Mouse (Mus musculus) heart, postnatal 10 days (tissue): ENCODE results near the gene Rln3. TPM values are rescaled to one million over a fixed set of nuclear protein-coding genes. Genes with fewer than 3 reads are reported as not detected.

Source experiments
- DNase-seq, 2 experiments: peaks; one replicate each; pipeline ENCODE4 v3.0.0; 2021
- intact Hi-C: fragments of 180-260 bp; cut with DNase I; formaldehyde crosslinking; loops from one replicate; pipeline ENCODE4 v1.15.1; 2025
- microRNA-seq, 2 experiments: library from miRNA; unstranded; fragments of <30 nt; microRNA quantifications; one replicate each; pipeline ENCODE4 v1.2.0; 2022
- total RNA-seq, 2 experiments: library from RNA; stranded (reverse); gene quantifications; 2 replicates each; pipeline ENCODE4 v1.2.3; 2021

Rln3 gene
- total RNA-seq, 2 experiments from 2014 or later, result not detected

- intact Hi-C loops, result no loop called here
- DNase-seq, result no peak
Measured at GRCm38 (mm10) chr8:84001281-84002000, 43.4 kb downstream of the Rln3 start, which contains the start of gene 1700067K01Rik. TSS of gene 1700067K01Rik (plus strand) at chr8:84001502.

DNA sequence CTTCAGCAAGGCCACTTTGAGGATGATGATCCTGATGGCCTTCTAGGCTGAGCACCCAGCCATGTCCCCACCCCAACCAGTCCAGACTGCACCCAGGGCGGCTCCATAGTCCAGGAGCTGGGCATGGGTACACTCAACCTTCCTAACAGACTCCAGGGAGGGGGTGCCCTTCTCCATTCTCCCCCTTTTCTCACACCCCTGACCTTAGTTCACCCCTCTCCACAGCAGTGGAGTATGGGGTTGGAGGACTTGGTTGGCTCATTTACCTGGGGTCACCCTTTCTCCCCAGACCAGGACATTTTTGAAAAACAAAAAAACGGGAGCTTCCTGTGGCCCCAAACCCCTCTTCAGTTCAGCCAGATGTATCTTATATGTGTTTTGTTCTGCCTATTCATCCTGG is 45.0 kb downstream of the Rln3 start:
- intact Hi-C loops, result loop anchor here (5.0 kb wide), 1 partner anchor 43 kb away; the partner anchor contains the start of genes Asf1b and Gm10644
- no peak for DNase-seq

DNA sequence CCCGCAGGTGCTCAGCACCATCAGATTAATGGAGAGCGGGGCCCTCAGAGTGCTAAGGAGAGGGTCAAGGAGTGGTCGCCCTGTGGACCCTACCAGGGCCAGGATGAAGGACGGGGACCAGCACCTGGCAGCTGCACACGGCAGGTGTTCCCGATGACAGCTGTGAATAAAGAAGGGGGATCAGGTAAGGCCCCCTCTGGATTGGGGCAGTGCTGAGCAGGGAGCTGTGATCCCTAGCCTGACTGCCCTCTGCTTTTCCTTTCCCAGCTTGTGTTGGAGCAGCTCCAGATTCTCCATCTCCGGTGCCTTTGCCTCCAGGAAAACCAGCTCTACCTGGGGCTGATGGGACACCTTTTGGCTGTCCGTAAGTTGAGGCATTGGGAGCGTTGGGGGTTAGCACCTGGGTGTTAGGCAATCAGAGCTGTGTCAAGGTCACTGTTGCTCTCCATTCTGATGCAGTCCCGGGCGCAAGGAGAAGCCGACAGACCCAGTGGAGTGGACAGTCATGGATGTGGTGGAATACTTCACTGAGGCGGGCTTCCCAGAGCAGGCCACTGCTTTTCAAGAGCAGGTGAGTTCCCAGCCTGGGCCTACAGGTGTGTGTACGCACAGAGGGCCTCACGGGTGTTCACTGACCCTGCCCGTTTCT is 45.6 kb downstream of the Rln3 start:
- intact Hi-C loops, result loop anchor here (5.0 kb wide), 1 partner anchor 42 kb away; the partner anchor contains the start of genes Asf1b and Gm10644
- DNase-seq, result no peak

DNA sequence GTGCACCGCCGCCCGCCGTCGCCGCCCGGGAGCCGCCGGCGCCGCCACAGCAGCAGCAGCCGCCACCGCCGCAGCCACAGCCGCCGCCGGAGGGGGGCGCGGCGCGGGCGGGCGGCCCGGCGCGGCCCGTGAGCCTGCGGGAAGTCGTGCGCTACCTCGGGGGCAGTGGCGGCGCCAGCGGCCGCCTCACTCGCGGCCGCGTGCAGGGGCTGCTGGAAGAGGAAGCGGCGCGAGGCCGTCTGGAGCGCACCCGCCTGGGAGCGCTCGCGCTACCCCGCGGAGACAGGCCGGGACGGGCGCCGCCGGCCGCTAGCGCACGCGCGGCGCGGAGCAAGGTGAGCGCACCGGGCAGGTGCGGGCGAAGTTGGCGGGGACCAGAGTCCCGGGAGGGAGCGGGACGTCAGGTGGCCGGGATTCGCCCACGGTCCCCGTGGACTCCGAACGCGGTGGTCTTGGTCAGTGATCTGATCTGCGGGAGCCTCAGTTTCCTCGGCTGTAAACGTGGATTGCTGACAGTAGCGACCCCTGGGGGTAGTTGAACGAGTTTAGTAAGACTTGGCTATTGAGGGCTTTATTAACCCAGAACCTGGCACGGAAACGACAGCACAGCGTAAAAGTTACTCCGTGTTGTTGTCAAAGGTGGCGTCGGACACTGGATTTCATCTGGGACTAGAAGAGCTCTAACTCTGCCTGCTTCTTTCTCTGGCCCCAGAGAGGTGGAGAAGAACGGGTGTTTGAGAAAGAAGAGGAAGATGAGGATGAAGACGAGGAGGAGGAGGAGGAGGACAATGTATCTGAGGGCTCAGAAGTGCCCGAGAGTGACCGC is 46.4 kb downstream of the Rln3 start:
- DNase-seq, result peak; percentile 57 to 68
- intact Hi-C loops, result loop anchor here (5.0 kb wide), 1 partner anchor 41 kb away; the partner anchor contains the start of genes Asf1b and Gm10644

DNA sequence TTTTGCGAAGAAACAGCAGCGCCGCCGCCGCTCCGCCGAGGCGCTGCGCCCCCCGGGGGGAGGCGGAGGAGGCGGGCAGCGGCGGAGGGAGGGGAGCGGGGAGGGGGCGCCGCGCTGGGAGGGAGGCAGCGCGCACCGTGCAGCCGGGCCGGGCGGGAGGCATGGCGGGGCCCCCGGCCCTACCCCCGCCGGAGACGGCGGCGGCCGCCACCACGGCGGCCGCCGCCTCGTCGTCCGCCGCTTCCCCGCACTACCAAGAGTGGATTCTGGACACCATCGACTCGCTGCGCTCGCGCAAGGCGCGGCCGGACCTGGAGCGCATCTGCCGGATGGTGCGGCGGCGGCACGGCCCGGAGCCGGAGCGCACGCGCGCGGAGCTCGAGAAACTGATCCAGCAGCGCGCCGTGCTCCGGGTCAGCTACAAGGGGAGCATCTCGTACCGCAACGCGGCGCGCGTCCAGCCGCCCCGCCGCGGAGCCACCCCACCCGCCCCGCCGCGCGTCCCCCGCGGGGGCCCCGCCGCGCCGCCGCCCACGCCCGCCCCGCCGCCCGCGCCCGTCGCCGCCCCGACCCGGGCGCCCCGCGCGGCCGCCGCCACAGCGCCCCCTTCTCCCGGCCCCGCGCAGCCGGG is 47.2 kb downstream of the Rln3 start, which contains the start of gene Samd1:
TSS of gene Samd1 (plus strand) at position 162 of the 631 bp plus-strand sequence.
- peak; percentile 56 to 66 for DNase-seq
- intact Hi-C loops, result loop anchor here (2.0 to 5.0 kb wide), 2 partner anchors 25 to 40 kb away; partner anchors contain the start of genes Asf1b, Gm10644 and Prkaca

DNA sequence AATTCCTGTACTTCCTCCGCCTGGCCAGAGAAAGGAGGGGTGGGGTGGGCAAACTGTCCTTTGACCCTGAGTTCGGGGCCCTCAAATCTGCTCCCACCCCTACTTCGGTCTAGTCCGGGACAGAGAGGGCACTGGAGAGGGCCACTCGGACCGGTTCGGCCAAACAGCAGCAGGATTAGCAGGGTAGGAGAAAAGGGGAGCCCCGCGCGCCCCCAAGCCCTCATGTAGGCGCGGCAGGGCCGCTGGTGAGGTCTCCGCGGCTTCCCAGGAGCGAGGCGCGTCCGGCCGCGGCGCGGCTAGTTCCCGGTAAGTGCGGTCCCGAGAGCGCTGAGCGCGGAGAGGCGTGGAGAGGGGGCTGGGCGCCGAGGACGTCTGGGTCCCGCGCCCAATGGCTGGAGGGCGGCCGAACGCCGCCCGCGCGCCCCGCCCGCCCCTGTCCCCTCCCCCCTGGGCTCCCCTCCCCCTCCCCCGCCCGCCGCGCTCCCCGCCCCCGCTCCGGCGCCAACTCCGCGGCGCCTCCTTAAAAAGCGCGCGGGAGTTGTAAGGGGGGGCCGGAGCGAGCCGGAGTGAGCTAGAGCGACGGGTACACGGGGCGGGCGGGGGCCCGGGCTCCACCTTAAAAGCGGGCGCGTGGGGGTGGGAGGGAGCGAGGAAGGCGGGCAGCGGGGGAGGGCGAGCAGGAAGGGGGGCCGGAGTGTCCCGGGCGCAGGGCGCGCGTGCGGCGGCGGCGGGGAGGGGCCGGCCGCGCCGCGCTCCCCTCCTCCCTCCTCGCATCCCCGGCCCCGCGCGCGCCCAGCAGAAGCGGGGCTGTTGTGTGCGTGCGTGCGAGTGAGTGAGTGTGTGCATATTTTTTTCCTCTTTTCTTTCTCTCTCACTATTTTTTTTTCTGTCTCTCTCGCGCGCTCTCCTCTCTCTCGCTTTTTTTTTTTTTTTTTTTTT is 48.0 kb downstream of the Rln3 start:
- intact Hi-C loops, result loop anchor here (2.0 to 5.0 kb wide), 2 partner anchors 24 to 40 kb away; partner anchors contain the start of genes Asf1b, Gm10644 and Prkaca
- peak; percentile 89 to 93 for DNase-seq

DNA sequence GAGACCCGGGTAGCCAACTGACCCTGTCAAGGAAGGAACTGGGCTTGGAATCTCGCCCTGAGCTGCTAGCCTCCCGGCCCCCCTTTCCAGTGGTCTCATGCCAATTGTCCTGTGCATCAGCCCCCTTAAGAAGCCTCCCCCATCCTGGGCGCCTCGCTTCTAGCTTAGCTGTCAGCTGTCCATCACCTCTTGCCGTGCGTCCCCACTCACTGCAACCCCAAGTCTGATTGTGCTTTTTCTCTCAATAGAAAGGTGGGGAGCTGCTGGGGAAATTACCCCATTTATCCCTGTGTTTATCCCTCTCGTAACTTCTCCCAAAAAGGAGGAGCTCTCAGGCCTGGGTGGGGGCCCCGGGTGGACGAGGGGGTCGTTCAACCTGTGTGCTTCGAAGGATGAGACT is 48.8 kb downstream of the Rln3 start:
- DNase-seq, result peak in 1 of 2 experiments; percentile 34
- intact Hi-C loops, result loop anchor here (2.0 to 5.0 kb wide), 2 partner anchors 23 to 39 kb away; partner anchors contain the start of genes Asf1b, Gm10644 and Prkaca

DNA sequence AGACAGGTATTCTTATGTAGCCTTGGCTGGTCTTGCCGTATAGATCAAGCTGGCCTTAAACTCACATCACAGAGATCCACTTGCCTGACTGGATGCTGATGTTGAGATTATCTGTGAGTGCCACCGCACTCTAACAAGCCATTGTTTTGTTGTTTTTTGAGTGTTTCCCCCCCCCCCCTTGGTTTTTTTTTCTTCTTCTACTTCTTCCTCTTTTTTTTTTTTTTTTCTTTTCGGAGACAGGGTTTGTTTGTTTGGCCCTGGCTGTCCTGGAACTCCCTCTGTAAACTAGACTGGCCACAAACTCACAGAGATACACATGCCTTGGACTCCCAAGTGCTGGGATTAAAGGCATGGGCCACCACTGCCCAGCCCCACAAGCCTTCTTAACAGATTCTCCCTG is 50.8 kb downstream of the Rln3 start:
- no peak for DNase-seq
- intact Hi-C loops, result no loop called here

Small RNA genes within 50 kb of the gene (microRNA-seq; reads per million reads assigned to microRNA genes)
- 1.2 to 3.8 reads per million in 2 experiments for gene Mir1199
- gene Mir709, result 0 reads per million in 2 experiments
- 3.5 to 4.5 reads per million in 2 experiments for gene Mir8111

Other genes starting within 250 kb of the Rln3 start
- gene Adgrl1, start 144.9 kb downstream of the Rln3 start, total RNA-seq, result 10 to 100 TPM; 29.8 to 29.9 TPM
- gene Gm10644, start 89.8 kb downstream of the Rln3 start, total RNA-seq, result under 1 TPM; 0.20 to 0.22 TPM
- gene Asf1b, start 89.5 kb downstream of the Rln3 start, total RNA-seq, result 1 to 10 TPM; 7.6 to 7.8 TPM
- 100 to 1,000 TPM; 398 to 429 TPM for gene Prkaca, start 72.0 kb downstream of the Rln3 start, total RNA-seq
- 10 to 100 TPM; 30.6 to 39.0 TPM for gene Samd1, start 47.3 kb downstream of the Rln3 start, total RNA-seq
- not detected for gene 1700067K01Rik, start 43.5 kb downstream of the Rln3 start, total RNA-seq
- 1 to 10 TPM in 1 of 2 experiments, under 1 TPM in 1; 0.62 to 1.4 TPM for gene 2210011C24Rik, start 32.8 kb downstream of the Rln3 start, total RNA-seq
- under 1 TPM; 0.19 to 0.20 TPM for gene Palm3, start 23.5 kb downstream of the Rln3 start, total RNA-seq
- 1 to 10 TPM; 5.9 to 6.0 TPM for gene Il27ra, start 2.4 kb downstream of the Rln3 start, total RNA-seq
- gene Gm10643, start 20.1 kb upstream of the Rln3 start, total RNA-seq, result 1 to 10 TPM; 3.3 to 4.3 TPM
- gene Rfx1, start 21.8 kb upstream of the Rln3 start, total RNA-seq, result 10 to 100 TPM; 12.4 to 15.4 TPM
- gene Dcaf15, start 59.8 kb upstream of the Rln3 start, total RNA-seq, result 10 to 100 TPM; 13.7 to 13.9 TPM
- gene Podnl1, start 81.0 kb upstream of the Rln3 start, total RNA-seq, result under 1 TPM in 1 of 2 experiments, not detected in 1; 0.12 TPM
- gene Cc2d1a, start 102.9 kb upstream of the Rln3 start, total RNA-seq, result 10 to 100 TPM; 13.3 to 14.1 TPM
- gene 4930432K21Rik, start 103.0 kb upstream of the Rln3 start, total RNA-seq, result under 1 TPM; 0.22 to 0.32 TPM
- 1 to 10 TPM; 3.6 to 4.1 TPM for gene Nanos3, start 140.2 kb upstream of the Rln3 start, total RNA-seq
- 10 to 100 TPM; 10.5 to 11.3 TPM for gene Zswim4, start 192.1 kb upstream of the Rln3 start, total RNA-seq
- gene D8Ertd738e, start 204.7 kb upstream of the Rln3 start, total RNA-seq, result 100 to 1,000 TPM; 222 to 230 TPM
- 10 to 100 TPM; 15.5 to 16.0 TPM for gene Mri1, start 212.3 kb upstream of the Rln3 start, total RNA-seq
- 10 to 100 TPM; 10.0 to 14.3 TPM for gene Ccdc130, start 225.4 kb upstream of the Rln3 start, total RNA-seq